Mouse (Mus musculus) heart, postnatal 0 days (tissue): ENCODE measurements around the gene Tex16. TPM values are rescaled to one million over a fixed set of nuclear protein-coding genes. Genes with fewer than 3 reads are reported as not detected.

Source experiments
- ATAC-seq: fragments of 200-750 bp; cut with Nextera tagmentation; 2 replicates; pipeline ENCODE4 v1.8.0; 2017; ENCODE audit warnings: low read depth, moderate number of reproducible peaks, moderate library complexity; ENCODE audit not compliant: insufficient read depth
- DNase-seq: peaks from one replicate; pipeline ENCODE4 v3.0.0-alpha.2; 2016; ENCODE audit warnings: low spot score
- H3K27ac ChIP-seq: fragments of 300-500 bp; sonication (generic); 2 replicates; pipeline ENCODE4 v1.5.1; 2014; ENCODE audit warnings: low read depth, mild to moderate bottlenecking
- H3K27me3 ChIP-seq: fragments of 300-500 bp; sonication (generic); 2 replicates; pipeline ENCODE4 v1.6.1; 2014; ENCODE audit warnings: low read length, mixed read lengths; ENCODE audit not compliant: control insufficient read depth, insufficient read depth
- H3K36me3 ChIP-seq: fragments of 300-500 bp; sonication (generic); replicated peaks from 2 replicates; pipeline ENCODE4 v1.6.1; 2014; ENCODE audit warnings: low read length, mixed read lengths; ENCODE audit not compliant: control insufficient read depth, insufficient read depth
- H3K4me1 ChIP-seq: fragments of 300-500 bp; sonication (generic); 2 replicates; pipeline ENCODE4 v1.6.1; 2014; ENCODE audit warnings: antibody characterized with exemption; ENCODE audit not compliant: control insufficient read depth, insufficient read depth
- H3K4me2 ChIP-seq: fragments of 300-500 bp; sonication (generic); 2 replicates; pipeline ENCODE4 v1.6.1; 2014; ENCODE audit warnings: low read depth, mild to moderate bottlenecking, low read length, moderate library complexity
- H3K4me3 ChIP-seq: fragments of 300-500 bp; sonication (generic); 2 replicates; pipeline ENCODE4 v1.5.1; 2014; ENCODE audit warnings: low read depth, low read length
- H3K9ac ChIP-seq: fragments of 300-500 bp; sonication (generic); replicated peaks from 2 replicates; pipeline ENCODE4 v1.6.1; 2014; ENCODE audit warnings: low read depth, low read length, mixed read lengths
- H3K9me3 ChIP-seq: fragments of 300-500 bp; sonication (generic); replicated peaks from 2 replicates; pipeline ENCODE4 v1.6.1; 2016; ENCODE audit warnings: low read length; ENCODE audit not compliant: control insufficient read depth
- CTCF ChIP-seq: IDR thresholded peaks from 2 replicates; pipeline ENCODE4 v1.5.1; 2016; ENCODE audit warnings: antibody characterized with exemption, control low read depth, low read depth
- EP300 ChIP-seq: IDR thresholded peaks from 2 replicates; pipeline ENCODE4 v1.6.1; 2016; ENCODE audit warnings: antibody characterized with exemption, low read depth
- WGBS: fragments of 180-500 bp; shearing (Covaris S2); extraction: QIAGEN DNeasy Blood & Tissue Kit; methylation state at CpG from one replicate; pipeline ENCODE4 v1.1.7; 2014; 5-methylcytosine and 5-hydroxymethylcytosine counted together
- polyA plus RNA-seq: library from polyadenylated mRNA; unstranded; fragments of >200 nt; fragmentation: Nextera tagmentation; extraction: Ambion mirVana; gene quantifications from 2 replicates; pipeline ENCODE4 v1.2.1, GENCODE M21; 2015
- total RNA-seq: library from RNA; depleted of rRNA; stranded (reverse); fragments of >200 nt; gene quantifications from 2 replicates; pipeline ENCODE4 v1.2.3, GENCODE M21; 2014; ENCODE audit warnings: low replicate concordance; rRNA removed

The Tex16 gene
- total RNA-seq = not detected in 2 replicates
- 0.12 TPM in 1 of 2 replicates, not detected in the other for polyA plus RNA-seq

- Histone ChIP-seq H3K4me2 (no peak within 1 kb of the TSS), H3K4me3 (no peak within 1 kb of the TSS), H3K27me3 (no peaks in the 10 kb centered on the region), H3K4me1 (no peaks in the 10 kb centered on the region), H3K9me3 (no peaks in the 10 kb centered on the region), H3K27ac (no peak within 1 kb of the TSS), H3K36me3 (no peaks in the 10 kb centered on the region), H3K9ac (no peak within 1 kb of the TSS)
- ATAC-seq (no peak), DNase-seq (no peak)
- TF ChIP-seq EP300 (no peak), CTCF (no peak)
These were observed at the start of gene Tex16 for GRCm38 (mm10) chrX:112010707-112011106. Gene Tex16 (plus strand): TSS chrX:112011007.

- no peak overlapping the region for H3K4me2 ChIP-seq
- ATAC-seq = no peak
- no peaks in the 10 kb centered on the region for H3K27me3 ChIP-seq
- no peak overlapping the region for H3K27ac ChIP-seq
- no peak for DNase-seq
- H3K9ac ChIP-seq = no peak overlapping the region
- no peaks in the 10 kb centered on the region for H3K9me3 ChIP-seq
- TF ChIP-seq CTCF = no peak
- no peak for TF ChIP-seq EP300
- no peaks in the 10 kb centered on the region for H3K4me1 ChIP-seq
- 13% methylated on average over 1 of the region's 1 CpGs for WGBS
- no peaks in the 10 kb centered on the region for H3K36me3 ChIP-seq
- H3K4me3 ChIP-seq = no peak overlapping the region
These were observed 11.1 kb upstream of the Tex16 start for GRCm38 (mm10) chrX:111999661-112000060.

Other genes starting within 250 kb of the Tex16 start
- gene Gm45194, start 119.6 kb upstream of the Tex16 start, total RNA-seq = not detected in 2 replicates
- gene Gm45194, start 119.6 kb upstream of the Tex16 start, polyA plus RNA-seq = not detected in 2 replicates
- not detected in 2 replicates for gene 4933403O08Rik, start 228.0 kb downstream of the Tex16 start, total RNA-seq
- not detected in 2 replicates for gene 4933403O08Rik, start 228.0 kb downstream of the Tex16 start, polyA plus RNA-seq